Mouse (Mus musculus): ENCODE measurements around the gene Zwint. TPM values are rescaled to one million over a fixed set of nuclear protein-coding genes. Genes with fewer than 3 reads are reported as not detected.

The Zwint gene
- polyA plus RNA-seq, 1 experiment from 2014 or later: 246 TPM

- DNase-seq (ENCODE audit: low spot score) (no peak), ATAC-seq (replicated peaks; ENCODE audit: low FRiP score, low TSS enrichment, low read depth) (no peak)
- Histone ChIP-seq H3K4me2 (ENCODE audit: low read length) (no peak overlapping the region), H3K9ac (ENCODE audit: low read length) (no peak overlapping the region), H3K4me1 (replicated peaks; ENCODE audit: control insufficient read depth, insufficient read depth, low read length) (no peaks in the 10 kb centered on the region), H3K27me3 (replicated peaks; ENCODE audit: control insufficient read depth, insufficient read depth, low read length) (no peaks in the 10 kb centered on the region), H3K4me3 (ENCODE audit: low read depth, low read length) (no peak overlapping the region), H3K36me3 (ENCODE audit: control insufficient read depth, insufficient read depth, low read length) (no peaks in the 10 kb centered on the region), H3K27ac (ENCODE audit: low read depth) (no peak overlapping the region), H3K9me3 (ENCODE audit: control insufficient read depth, low read length) (no peaks in the 10 kb centered on the region)
- WGBS: 55% methylated on average over 2 of the region's 2 CpGs
These were observed 59.1 kb downstream of the Zwint start for GRCm38 (mm10) chr10:72713754-72714153.

Measured in intestine, embryonic 14.5 days (tissue).